Mouse (Mus musculus) layer of hippocampus, adult 9-11 months (tissue): ENCODE data around the gene Cyp27b1.

Experiments
- DNase-seq: peaks from one replicate; pipeline ENCODE4 v3.0.0; 2022

Gene Cyp27b1

DNA sequence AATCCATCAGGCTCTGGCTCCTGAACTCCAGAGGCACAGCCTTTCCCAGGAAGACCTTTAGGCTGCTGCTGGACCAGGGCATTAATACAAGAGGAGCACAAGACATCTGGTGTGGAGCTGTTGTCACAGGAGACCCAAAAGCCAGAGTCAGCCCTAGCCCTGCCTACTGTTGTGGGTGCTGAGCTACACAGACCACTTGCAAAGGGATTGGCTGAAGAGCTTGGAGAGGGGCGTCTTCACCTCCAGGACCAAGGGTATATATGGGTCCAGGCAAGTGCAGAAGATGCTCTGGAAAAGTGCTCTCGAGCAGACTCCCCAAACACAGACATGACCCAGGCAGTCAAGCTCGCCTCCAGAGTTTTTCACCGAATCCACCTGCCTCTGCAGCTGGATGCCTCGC, at the start of gene Cyp27b1:
Cyp27b1 (plus strand) TSS at position 297 of the 400 bp plus-strand sequence.
- no peak for DNase-seq

GRCm38 (mm10) chr10:127000529-127000928, 47.5 kb upstream of the Cyp27b1 start, which contains the start of gene Avil:
Gene Avil, plus strand, starts transcription at chr10:127000709.
- no peak for DNase-seq

- DNase-seq = no peak
Observed at GRCm38 (mm10) chr10:127001297-127001696, 46.8 kb upstream of the Cyp27b1 start.

DNA sequence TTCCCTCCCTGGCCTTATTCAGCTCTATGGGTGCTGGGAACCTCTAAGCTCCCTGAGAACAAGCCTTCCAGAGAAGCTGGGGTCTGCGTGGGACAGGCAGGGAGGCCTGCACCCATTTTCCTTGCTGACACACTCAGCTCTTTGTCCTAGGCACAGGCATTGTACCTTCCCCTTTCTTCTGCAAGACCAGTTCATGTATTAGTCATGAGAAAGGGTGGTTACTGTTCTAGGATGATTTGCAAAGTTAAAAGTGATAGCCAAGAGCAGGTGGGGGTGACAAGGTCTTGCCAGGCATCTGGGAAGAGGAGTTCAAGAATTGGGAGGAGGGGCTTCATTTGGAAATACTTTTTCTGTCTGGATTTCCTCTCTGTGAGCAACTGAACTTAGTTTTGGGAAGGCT, 46.0 kb upstream of the Cyp27b1 start:
- no peak for DNase-seq

DNA sequence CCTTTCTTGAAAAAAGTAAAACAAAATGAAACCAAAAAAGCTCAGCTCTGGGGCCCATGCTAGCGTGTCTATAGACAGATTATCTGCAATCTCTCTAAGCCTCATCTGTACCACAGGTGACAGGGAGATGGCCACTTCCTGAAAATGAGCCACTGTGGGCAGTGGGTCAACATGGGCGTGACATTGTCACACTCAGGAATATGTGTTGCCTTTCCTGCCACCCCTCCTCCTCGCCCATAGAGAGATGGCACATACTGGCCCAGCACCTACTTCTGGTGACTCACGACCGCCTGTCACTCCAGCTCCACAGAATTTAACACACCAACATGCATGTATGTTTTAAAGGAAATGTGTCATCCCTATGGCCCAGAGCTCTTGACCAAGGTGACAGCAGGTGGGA, 45.3 kb upstream of the Cyp27b1 start:
- DNase-seq = no peak

- DNase-seq = no peak
Observed at GRCm38 (mm10) chr10:127003334-127003733, 44.7 kb upstream of the Cyp27b1 start.

GRCm38 (mm10) chr10:127003806-127004205, 44.2 kb upstream of the Cyp27b1 start:
- no peak for DNase-seq

DNA sequence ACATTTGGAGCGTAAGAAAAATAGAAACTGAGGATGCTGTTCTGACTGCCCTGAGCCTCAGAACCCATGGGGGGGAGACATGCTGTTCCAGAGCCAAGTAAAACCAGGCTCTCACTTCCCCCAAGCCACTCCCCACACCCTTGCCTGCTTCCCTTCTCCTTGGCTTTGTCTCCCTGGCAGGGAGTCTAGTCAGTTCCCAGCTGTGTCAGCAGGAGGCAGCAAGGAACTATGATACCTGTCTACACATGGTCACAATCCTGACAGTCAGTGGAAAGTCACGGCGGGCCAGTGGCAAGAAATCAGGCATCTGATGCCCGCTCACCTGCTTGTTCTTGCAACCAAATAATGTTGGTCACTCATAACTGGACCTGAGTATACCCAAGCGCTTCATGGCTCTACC, 31.6 kb upstream of the Cyp27b1 start:
- no peak for DNase-seq

GRCm38 (mm10) chr10:127017071-127017470, 31.0 kb upstream of the Cyp27b1 start:
- no peak for DNase-seq

- DNase-seq = no peak
Observed at GRCm38 (mm10) chr10:127018422-127018821, 29.6 kb upstream of the Cyp27b1 start.

DNA sequence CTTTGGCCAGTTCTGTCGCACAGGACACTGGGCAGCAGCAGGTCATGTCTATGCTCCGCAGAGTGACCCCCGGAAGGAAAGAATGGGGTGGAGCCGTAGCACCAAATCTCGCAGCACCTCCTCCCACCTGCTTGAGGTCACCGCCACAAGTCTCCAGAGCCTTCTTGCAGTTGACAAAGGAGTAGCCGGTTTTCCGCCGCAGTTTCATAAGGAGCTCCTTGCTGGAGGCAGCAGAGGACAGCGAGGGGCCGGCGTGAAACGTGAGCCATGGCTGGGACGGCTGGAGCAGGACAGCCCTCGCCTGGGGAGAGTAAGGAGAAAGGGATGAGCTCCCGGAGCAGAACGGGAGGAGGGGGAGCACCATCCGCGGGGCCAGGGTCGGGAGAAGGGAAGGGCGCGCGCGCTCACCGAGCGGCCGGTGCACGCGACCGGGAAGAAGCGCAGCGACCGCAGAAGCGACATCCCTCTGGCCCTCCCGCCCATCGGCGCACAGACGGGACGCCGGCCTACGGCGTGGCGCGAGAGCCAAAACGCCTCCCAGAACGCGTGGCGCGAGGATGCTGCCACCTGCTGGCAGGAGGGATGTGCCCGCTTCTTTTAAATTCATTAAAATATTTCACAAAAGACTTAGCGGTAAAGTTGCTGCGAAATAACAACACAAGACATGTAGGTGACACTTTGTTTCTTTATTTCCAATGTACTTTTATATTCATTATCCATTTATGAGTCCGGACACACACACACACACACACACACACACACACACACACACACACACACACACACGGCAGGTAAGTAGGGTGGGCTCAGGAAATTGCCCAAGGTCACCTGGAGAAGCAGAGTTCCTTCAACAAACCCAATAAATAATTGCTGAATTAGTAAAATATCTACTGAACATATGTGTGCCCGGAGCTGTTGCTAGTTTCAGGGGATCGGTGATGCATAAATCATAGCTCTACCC, 17.4 kb upstream of the Cyp27b1 start, which contains the start of gene Tsfm:
Tsfm (minus strand) TSS at position 505 of the 961 bp plus-strand sequence.
- peak; percentile 79 for DNase-seq

- no peak for DNase-seq
Observed at GRCm38 (mm10) chr10:127033301-127033741, 14.7 kb upstream of the Cyp27b1 start.

DNA sequence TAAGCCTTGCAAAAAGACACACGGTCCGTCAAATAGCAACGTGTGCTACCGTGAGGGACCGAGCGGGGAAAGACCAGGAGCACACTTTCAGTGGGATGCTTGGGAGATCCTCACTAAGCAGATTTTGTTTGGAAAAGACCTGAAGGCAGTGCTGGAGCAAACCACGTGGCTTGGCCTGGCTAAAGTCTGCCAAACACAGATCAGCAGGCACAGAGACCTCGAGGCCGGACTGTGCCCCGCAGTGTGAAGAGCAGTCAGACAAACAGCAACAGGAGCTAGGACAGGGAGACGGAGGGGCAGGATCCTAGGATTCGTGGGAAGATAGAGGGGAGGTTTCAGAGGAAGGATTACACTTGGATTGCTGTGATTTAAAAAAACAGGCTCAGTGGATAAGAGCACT, 11.8 kb upstream of the Cyp27b1 start:
- no peak for DNase-seq

- DNase-seq = no peak
Observed at GRCm38 (mm10) chr10:127037641-127038040, 10.4 kb upstream of the Cyp27b1 start.

DNA sequence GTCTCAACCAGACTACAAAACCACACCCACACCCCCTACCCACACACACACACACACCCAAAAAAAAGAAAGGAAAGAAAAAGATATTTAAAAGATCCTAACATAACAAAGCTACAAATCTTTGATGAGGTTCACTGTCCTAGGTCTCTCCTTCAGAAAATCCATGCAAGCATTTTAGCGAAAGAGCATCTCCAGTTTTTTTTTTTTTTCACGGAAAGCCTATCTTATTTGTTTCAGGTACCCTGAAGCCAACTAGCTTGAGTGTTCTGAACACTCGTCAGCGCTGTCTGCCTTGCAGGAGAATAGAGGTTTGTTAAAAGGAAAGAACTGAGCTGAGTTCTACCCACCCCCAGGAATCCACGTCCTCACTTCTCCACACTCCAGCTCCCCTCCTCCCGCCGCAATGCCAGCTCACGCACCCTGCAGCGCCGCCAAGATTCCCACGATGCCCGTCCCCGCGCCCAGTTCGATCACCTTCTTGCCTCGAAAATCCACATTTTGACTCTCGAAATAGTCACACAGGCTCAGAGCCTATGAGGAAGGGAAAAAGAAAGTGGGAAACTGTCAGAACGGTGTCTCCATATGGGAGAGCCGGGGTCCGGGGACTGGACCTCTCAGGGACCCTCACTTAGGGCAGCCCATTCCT, 7.4 kb upstream of the Cyp27b1 start:
- DNase-seq = no peak

GRCm38 (mm10) chr10:127041274-127041766, 6.7 kb upstream of the Cyp27b1 start, which contains the start of the genes Mettl1 and Eef1akmt3:
Gene Mettl1, plus strand, starts transcription at chr10:127041414.
Gene Eef1akmt3, minus strand, starts transcription at chr10:127041513.
- no peak for DNase-seq

GRCm38 (mm10) chr10:127041774-127042338, 6.2 kb upstream of the Cyp27b1 start:
- peak; percentile 86 for DNase-seq

- no peak for DNase-seq
Observed at GRCm38 (mm10) chr10:127042468-127043115, 5.5 kb upstream of the Cyp27b1 start.

GRCm38 (mm10) chr10:127043187-127043586, 4.9 kb upstream of the Cyp27b1 start:
- no peak for DNase-seq

DNA sequence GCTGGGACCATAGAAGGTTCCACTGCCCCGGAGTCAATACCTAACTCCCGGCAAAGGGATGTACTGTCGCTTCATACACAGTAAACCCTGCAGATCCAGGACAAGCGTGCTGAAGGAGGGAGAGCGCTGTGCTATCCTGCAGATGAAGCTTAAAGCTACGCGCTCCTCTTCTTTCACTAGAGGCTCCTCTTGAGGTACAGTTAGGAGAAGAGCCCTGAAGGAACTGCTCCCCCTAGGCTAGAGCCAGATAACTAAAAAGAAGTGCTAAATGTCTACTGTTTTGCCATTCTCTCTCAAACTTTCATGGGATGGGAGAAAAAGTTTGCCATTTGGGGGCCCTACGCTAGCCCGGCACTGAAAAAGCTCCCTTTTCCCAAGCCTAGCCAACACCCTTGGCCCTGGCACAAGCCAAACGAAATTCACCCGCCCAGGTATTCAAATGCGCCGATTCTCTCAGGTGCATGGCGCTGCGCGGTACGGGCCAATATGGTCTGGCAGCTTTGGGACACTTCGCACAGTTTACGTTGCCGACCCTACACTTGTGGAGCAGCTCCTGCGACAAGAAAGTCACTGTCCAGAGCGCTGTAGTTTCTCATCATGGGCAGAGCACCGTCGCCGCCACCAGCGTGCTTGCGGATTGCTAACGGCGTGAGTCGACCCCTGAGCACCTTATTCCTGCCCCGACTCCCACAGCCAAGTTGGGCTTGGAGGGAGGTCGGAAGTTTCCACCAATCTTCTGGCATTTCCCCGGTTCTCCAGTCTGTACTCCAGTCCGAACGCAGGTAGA, 751 bp downstream of the Cyp27b1 start:
- no peak for DNase-seq

GRCm38 (mm10) chr10:127049395-127050118, 1.5 kb downstream of the Cyp27b1 start:
- DNase-seq = no peak
